In genomic region chr15:89286114-89286513, GRCm38 (mm10) we compare ENCODE assay signal across 19 mouse cellular contexts. TPM values are rescaled to one million over a fixed set of nuclear protein-coding genes. Genes with fewer than 3 reads are reported as not detected.
DNase-seq lines count a peak whose midpoint lies in the region; ATAC-seq lines count a peak whose summit lies in the region.
"Had no signal": no experiment of that assay in that cellular context is flagged by ENCODE, and none has a peak within 500 bp of the region (broad histone marks: within the 10 kb centered on the region; RNA-seq: fewer than 3 reads in every experiment).

No protein-coding gene starts in this region.

- ATAC-seq in liver, embryonic 11.5 days (replicated peaks; ENCODE audit: low FRiP score): 0 out of 2 replicates have a peak, but pooled peaks have one; percentile 8
- ATAC-seq in megakaryocyte progenitor cell, adult 5-6 weeks (replicated peaks; ENCODE audit: poor library complexity): peak; percentile 6; the same call in 1 of the 2 replicates
- no peak for ATAC-seq in midbrain, embryonic 11.5 days (ENCODE audit: low FRiP score)
- ATAC-seq: midbrain, embryonic 13.5 days had no signal

- no peak overlapping the region for H3K9ac ChIP-seq in liver, embryonic 11.5 days (ENCODE audit: low read depth, low read length)
- H3K9ac ChIP-seq in midbrain, embryonic 11.5 days (ENCODE audit: low read length): no peak overlapping the region
- H3K9ac ChIP-seq: hindbrain, embryonic 12.5 days; intestine, embryonic 15.5 days; lung, embryonic 14.5 days; midbrain, embryonic 13.5 days had no signal

- peaks cover 14% of the 10 kb centered on the region for H3K4me1 ChIP-seq in liver, embryonic 11.5 days (replicated peaks; ENCODE audit: control insufficient read depth, insufficient read depth, low read length)
- no peaks in the 10 kb centered on the region for H3K4me1 ChIP-seq in midbrain, embryonic 11.5 days (ENCODE audit: control insufficient read depth, insufficient read depth, low read length)
- H3K4me1 ChIP-seq: embryonic facial prominence, embryonic 10.5 days; hindbrain, embryonic 12.5 days; intestine, embryonic 15.5 days; midbrain, embryonic 13.5 days had no signal

- DNase-seq in cerebellum, postnatal 14 days: peak; percentile 50 to 63
- no peak for DNase-seq in cerebellum, adult 8-10 months
- DNase-seq in liver, embryonic 11.5 days (ENCODE audit: low spot score): no peak
- no peak for DNase-seq in liver
- DNase-seq in cerebellum, postnatal 25 days: peak; percentile 60 to 69
- DNase-seq in midbrain, embryonic 11.5 days (ENCODE audit: low spot score, missing footprints): no peak
- DNase-seq in kidney, adult 8-10 months: no peak
- DNase-seq: B cell, adult 2 months; gastrocnemius, postnatal 14 days; heart, postnatal 10 days; lung, embryonic 14.5 days had no signal

- WGBS in liver, embryonic 11.5 days: 83% methylated on average over 7 of the region's 7 CpGs
- WGBS in midbrain, embryonic 11.5 days: 93% methylated on average over 7 of the region's 7 CpGs

- H3K4me3 ChIP-seq in liver, embryonic 11.5 days (ENCODE audit: low read depth, low read length): no peak overlapping the region
- H3K4me3 ChIP-seq in midbrain, embryonic 11.5 days (ENCODE audit: low read depth, low read length): no peak overlapping the region
- H3K4me3 ChIP-seq: embryonic facial prominence, embryonic 10.5 days; hindbrain, embryonic 12.5 days; intestine, embryonic 15.5 days; midbrain, embryonic 13.5 days had no signal

- H3K9me3 ChIP-seq in liver, embryonic 11.5 days (ENCODE audit: control insufficient read depth, low read length): no peaks in the 10 kb centered on the region
- H3K9me3 ChIP-seq in midbrain, embryonic 11.5 days (ENCODE audit: control insufficient read depth, low read length): no peaks in the 10 kb centered on the region
- H3K9me3 ChIP-seq: embryonic facial prominence, embryonic 10.5 days; hindbrain, embryonic 12.5 days; intestine, embryonic 15.5 days; midbrain, embryonic 13.5 days had no signal

- H3K4me2 ChIP-seq in liver, embryonic 11.5 days: peak overlapping the region; percentile 37
- H3K4me2 ChIP-seq in midbrain, embryonic 11.5 days: no peak overlapping the region
- H3K4me2 ChIP-seq: hindbrain, embryonic 12.5 days; intestine, embryonic 15.5 days; lung, embryonic 14.5 days; midbrain, embryonic 13.5 days had no signal

- peak overlapping the region; percentile 57; the same call in 1 of the 2 replicates for H3K27ac ChIP-seq in liver, embryonic 11.5 days (ENCODE audit: low read depth, low read length)
- no peak overlapping the region for H3K27ac ChIP-seq in midbrain, embryonic 11.5 days (ENCODE audit: low read depth, low read length)
- H3K27ac ChIP-seq: embryonic facial prominence, embryonic 10.5 days; hindbrain, embryonic 12.5 days; intestine, embryonic 15.5 days; macrophage; midbrain, embryonic 13.5 days had no signal

- no peaks in the 10 kb centered on the region for H3K27me3 ChIP-seq in liver, embryonic 11.5 days (replicated peaks; ENCODE audit: control insufficient read depth, insufficient read depth, low read length)
- H3K27me3 ChIP-seq in midbrain, embryonic 11.5 days (ENCODE audit: control insufficient read depth, insufficient read depth, low read length): no peaks in the 10 kb centered on the region
- H3K27me3 ChIP-seq: hindbrain, embryonic 12.5 days; intestine, embryonic 15.5 days; midbrain, embryonic 13.5 days had no signal

- H3K36me3 ChIP-seq in liver, embryonic 11.5 days (ENCODE audit: control insufficient read depth, insufficient read depth, low read length): peaks cover 19% of the 10 kb centered on the region
- peaks cover 20% of the 10 kb centered on the region; the same call in 1 of the 2 replicates for H3K36me3 ChIP-seq in midbrain, embryonic 11.5 days (ENCODE audit: control insufficient read depth, insufficient read depth, low read length)

RNA-seq across cellular contexts. Expression of gene Sbf1, which starts 29.0 kb away (rescaled TPM):
- 51.4 and 52.2 TPM in 2 replicates for polyA plus RNA-seq in liver, embryonic 11.5 days (2014; fragmentation: Nextera tagmentation; extraction: Ambion mirVana)
- 92.1 and 94.9 TPM in 2 replicates for total RNA-seq in megakaryocyte progenitor cell, adult 5-6 weeks (2015)
- total RNA-seq in megakaryocyte progenitor cell, adult 5-6 weeks (2017): 50.0 and 52.1 TPM in 2 replicates
- 48.1 and 53.3 TPM in 2 replicates for polyA plus RNA-seq in midbrain, embryonic 11.5 days (2014; fragmentation: Nextera tagmentation; extraction: Ambion mirVana)

RNA-seq across cellular contexts. Expression of gene Adm2, which starts 36.4 kb away (rescaled TPM):
- 6.6 and 7.0 TPM in 2 replicates for polyA plus RNA-seq in liver, embryonic 11.5 days (2014; fragmentation: Nextera tagmentation; extraction: Ambion mirVana)
- not detected in 2 replicates for total RNA-seq in megakaryocyte progenitor cell, adult 5-6 weeks (2015)
- total RNA-seq in megakaryocyte progenitor cell, adult 5-6 weeks (2017): not detected in 2 replicates
- 0.12 TPM in 1 of 2 replicates, not detected in the other for polyA plus RNA-seq in midbrain, embryonic 11.5 days (2014; fragmentation: Nextera tagmentation; extraction: Ambion mirVana)
- total RNA-seq: gastrocnemius, postnatal 14 days; heart, postnatal 10 days; neutrophil, adult 5-6 weeks had no signal
- polyA plus RNA-seq: hindbrain, embryonic 12.5 days; limb, embryonic 11.5 days; macrophage; midbrain, embryonic 13.5 days had no signal

RNA-seq across cellular contexts. Expression of gene Miox, which starts 48.1 kb away (rescaled TPM):
- 2.0 and 2.7 TPM in 2 replicates for polyA plus RNA-seq in liver, embryonic 11.5 days (2014; fragmentation: Nextera tagmentation; extraction: Ambion mirVana)
- total RNA-seq in megakaryocyte progenitor cell, adult 5-6 weeks (2015): not detected in 2 replicates
- not detected in 2 replicates for total RNA-seq in megakaryocyte progenitor cell, adult 5-6 weeks (2017)
- not detected in 2 replicates for polyA plus RNA-seq in midbrain, embryonic 11.5 days (2014; fragmentation: Nextera tagmentation; extraction: Ambion mirVana)
- total RNA-seq: gastrocnemius, postnatal 14 days; heart, postnatal 10 days; neutrophil, adult 5-6 weeks had no signal
- polyA plus RNA-seq: embryonic facial prominence, embryonic 10.5 days; hindbrain, embryonic 12.5 days; limb, embryonic 11.5 days; lung, embryonic 14.5 days; macrophage; midbrain, embryonic 13.5 days had no signal

Comparison
In these comparisons a context has a peak if more than half of its experiments do, and no peak if none do; other contexts are left out.
1. DNase-seq: peak in cerebellum, postnatal 14 days (2 of 2) and cerebellum, postnatal 25 days (2 of 2); none in cerebellum, adult 8-10 months (single experiment), liver, embryonic 11.5 days (single experiment), liver (single experiment), midbrain, embryonic 11.5 days (single experiment) and kidney, adult 8-10 months (0 of 2).